Mouse (Mus musculus) 416B (cell line): Measurements from ENCODE around the gene Crb3.
A peak's percentile ranks its signal among the peaks of the same experiment; 100 is the strongest.

Experiments used
- DNase-seq: peaks from one replicate; pipeline ENCODE4 v3.0.0; 2011; ENCODE audit warnings: low read depth

Crb3 gene

DNA sequence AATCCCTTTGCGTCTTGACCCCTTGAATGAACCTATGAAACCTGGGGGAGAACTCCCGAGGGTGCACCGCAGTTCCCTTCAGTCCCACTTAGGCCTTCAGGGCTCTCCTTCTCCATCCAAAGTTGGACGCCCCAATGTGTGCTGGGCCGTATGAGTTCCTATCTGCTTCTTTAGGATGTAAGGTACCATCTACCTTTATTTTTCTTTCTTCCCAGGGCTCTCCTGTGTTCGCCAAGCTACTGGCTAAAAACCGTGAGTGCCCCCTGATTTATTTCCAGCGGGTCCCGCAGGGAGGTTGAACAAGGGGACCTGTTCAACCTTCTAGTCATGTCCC is 47.1 kb downstream of the Crb3 start:
- no peak for DNase-seq

DNA sequence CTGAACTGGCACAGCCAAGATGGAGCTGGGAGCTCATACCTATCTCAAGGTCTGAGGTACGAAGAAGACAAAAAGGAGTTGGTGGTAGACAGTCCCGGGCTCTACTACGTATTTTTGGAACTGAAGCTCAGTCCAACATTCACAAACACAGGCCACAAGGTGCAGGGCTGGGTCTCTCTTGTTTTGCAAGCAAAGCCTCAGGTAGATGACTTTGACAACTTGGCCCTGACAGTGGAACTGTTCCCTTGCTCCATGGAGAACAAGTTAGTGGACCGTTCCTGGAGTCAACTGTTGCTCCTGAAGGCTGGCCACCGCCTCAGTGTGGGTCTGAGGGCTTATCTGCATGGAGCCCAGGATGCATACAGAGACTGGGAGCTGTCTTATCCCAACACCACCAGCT is 48.2 kb downstream of the Crb3 start:
- DNase-seq = no peak

GRCm38 (mm10) chr17:57108040-57108665 is 49.2 kb downstream of the Crb3 start:
- DNase-seq = no peak

- peak; percentile 85 for DNase-seq
These were observed 49.8 kb downstream of the Crb3 start for GRCm38 (mm10) chr17:57108666-57109171.

- no peak for DNase-seq
These were observed 51.1 kb downstream of the Crb3 start for GRCm38 (mm10) chr17:57110005-57110404.

GRCm38 (mm10) chr17:57112768-57113474 is 54.0 kb downstream of the Crb3 start:
- DNase-seq = peak; percentile 75
